Mouse (Mus musculus) testis, adult 2 months (tissue): ENCODE measurements around the gene Fus.

Experiments used
- CTCF ChIP-seq: fragments of 200-500 bp; IDR thresholded peaks from 2 replicates; pipeline ENCODE4 v1.5.1; 2012; ENCODE audit warnings: low read depth, mild to moderate bottlenecking, inconsistent platforms, low read length, moderate library complexity; ENCODE audit not compliant: control insufficient read depth, insufficient read depth, insufficient replicate concordance
- POLR2A ChIP-seq: fragments of 200-500 bp; IDR thresholded peaks from 2 replicates; pipeline ENCODE4 v1.6.1; 2012; ENCODE audit warnings: low read depth, mild to moderate bottlenecking, inconsistent platforms, low read length, moderate library complexity; ENCODE audit not compliant: control insufficient read depth

GRCm38 (mm10) chr7:127959364-127959763 is 7.9 kb upstream of the Fus start:
- TF ChIP-seq CTCF (no peak), POLR2A (no peak)
